Mouse (Mus musculus) megakaryocyte-erythroid progenitor cell, adult 5-6 weeks (primary cell): Measurements from ENCODE around the gene Nomo1. TPM values are rescaled to one million over a fixed set of nuclear protein-coding genes. Genes with fewer than 3 reads are reported as not detected.

Source experiments
- ATAC-seq: replicated peaks from 2 replicates; pipeline ENCODE4 v1.8.0; 2016; ENCODE audit warnings: mild to moderate bottlenecking, inconsistent platforms; ENCODE audit not compliant: severe bottlenecking, poor library complexity, low FRiP score, low TSS enrichment
- total RNA-seq, 2 experiments: library from RNA; stranded (forward) in 1 of 2; stranded (reverse) in 1 of 2; fragments of 200-1000, 215-1000 nt in 1 of 2; fragments of >200 nt in 1 of 2; fragmentation: Nextera tagmentation in 1 of 2; gene quantifications; 2 replicates each; pipeline ENCODE4 v1.2.3; 2014 to 2017

Gene Nomo1
- total RNA-seq, 2 experiments from 2014 or later, result 86.4 to 89.3 TPM

GRCm38 (mm10) chr7:46130723-46131122 is 97.2 kb downstream of the Nomo1 start:
- no peak for ATAC-seq

- no peak for ATAC-seq
Measured at GRCm38 (mm10) chr7:46131266-46131665, 97.8 kb downstream of the Nomo1 start.

- ATAC-seq, result no peak
Measured at GRCm38 (mm10) chr7:46131806-46132205, 98.3 kb downstream of the Nomo1 start.

GRCm38 (mm10) chr7:46132229-46132628 is 98.7 kb downstream of the Nomo1 start:
- no peak for ATAC-seq

Other genes with a start within 250 kb of the Nomo1 start
- gene Lmtk3, start 250.0 kb upstream of the Nomo1 start, total RNA-seq (2014; fragmentation: Nextera tagmentation), result not detected in 2 replicates
- not detected in 2 replicates for gene Lmtk3, start 250.0 kb upstream of the Nomo1 start, total RNA-seq (2017)
- 0.84 TPM in 1 of 2 replicates, not detected in the other for gene Sult2b1, start 249.0 kb upstream of the Nomo1 start, total RNA-seq (2014; fragmentation: Nextera tagmentation)
- gene Sult2b1, start 249.0 kb upstream of the Nomo1 start, total RNA-seq (2017), result not detected in 2 replicates
- gene Cyth2, start 219.1 kb upstream of the Nomo1 start, total RNA-seq (2014; fragmentation: Nextera tagmentation), result 27.2 and 30.8 TPM in 2 replicates
- gene Cyth2, start 219.1 kb upstream of the Nomo1 start, total RNA-seq (2017), result 36.9 and 38.0 TPM in 2 replicates
- gene Kcnj14, start 208.9 kb upstream of the Nomo1 start, total RNA-seq (2014; fragmentation: Nextera tagmentation), result not detected in 2 replicates
- gene Kcnj14, start 208.9 kb upstream of the Nomo1 start, total RNA-seq (2017), result not detected in 2 replicates
- gene Grwd1, start 202.8 kb upstream of the Nomo1 start, total RNA-seq (2014; fragmentation: Nextera tagmentation), result 45.7 and 67.7 TPM in 2 replicates
- gene Grwd1, start 202.8 kb upstream of the Nomo1 start, total RNA-seq (2017), result 22.1 and 39.4 TPM in 2 replicates
- 76.7 and 91.3 TPM in 2 replicates for gene Kdelr1, start 160.9 kb upstream of the Nomo1 start, total RNA-seq (2014; fragmentation: Nextera tagmentation)
- gene Kdelr1, start 160.9 kb upstream of the Nomo1 start, total RNA-seq (2017), result 44.4 and 50.2 TPM in 2 replicates
- 0.92 TPM in 1 of 2 replicates, not detected in the other for gene Grin2d, start 155.3 kb upstream of the Nomo1 start, total RNA-seq (2014; fragmentation: Nextera tagmentation)
- gene Grin2d, start 155.3 kb upstream of the Nomo1 start, total RNA-seq (2017), result 0.23 TPM in 1 of 2 replicates, not detected in the other
- gene Syngr4, start 137.0 kb upstream of the Nomo1 start, total RNA-seq (2014; fragmentation: Nextera tagmentation), result not detected in 2 replicates
- gene Syngr4, start 137.0 kb upstream of the Nomo1 start, total RNA-seq (2017), result not detected in 2 replicates
- 9.1 and 10.3 TPM in 2 replicates for gene Tmem143, start 136.8 kb upstream of the Nomo1 start, total RNA-seq (2014; fragmentation: Nextera tagmentation)
- 7.3 and 11.3 TPM in 2 replicates for gene Tmem143, start 136.8 kb upstream of the Nomo1 start, total RNA-seq (2017)
- 167 and 180 TPM in 2 replicates for gene Emp3, start 112.3 kb upstream of the Nomo1 start, total RNA-seq (2014; fragmentation: Nextera tagmentation)
- gene Emp3, start 112.3 kb upstream of the Nomo1 start, total RNA-seq (2017), result 109 and 112 TPM in 2 replicates
- 2.3 and 5.3 TPM in 2 replicates for gene Ccdc114, start 109.6 kb upstream of the Nomo1 start, total RNA-seq (2014; fragmentation: Nextera tagmentation)
- gene Ccdc114, start 109.6 kb upstream of the Nomo1 start, total RNA-seq (2017), result 4.1 and 4.6 TPM in 2 replicates
- not detected in 2 replicates for gene Abcc6, start 3.4 kb upstream of the Nomo1 start, total RNA-seq (2014; fragmentation: Nextera tagmentation)
- not detected in 2 replicates for gene Abcc6, start 3.4 kb upstream of the Nomo1 start, total RNA-seq (2017)
- gene Kcnj11, start 67.1 kb downstream of the Nomo1 start, total RNA-seq (2014; fragmentation: Nextera tagmentation), result not detected in 2 replicates
- gene Kcnj11, start 67.1 kb downstream of the Nomo1 start, total RNA-seq (2017), result not detected in 2 replicates
- not detected in 2 replicates for gene Abcc8, start 146.3 kb downstream of the Nomo1 start, total RNA-seq (2014; fragmentation: Nextera tagmentation)
- not detected in 2 replicates for gene Abcc8, start 146.3 kb downstream of the Nomo1 start, total RNA-seq (2017)
- not detected in 2 replicates for gene Ush1c, start 204.8 kb downstream of the Nomo1 start, total RNA-seq (2014; fragmentation: Nextera tagmentation)
- gene Ush1c, start 204.8 kb downstream of the Nomo1 start, total RNA-seq (2017), result not detected in 2 replicates
- gene Otog, start 207.3 kb downstream of the Nomo1 start, total RNA-seq (2014; fragmentation: Nextera tagmentation), result not detected in 2 replicates
- not detected in 2 replicates for gene Otog, start 207.3 kb downstream of the Nomo1 start, total RNA-seq (2017)